In the genomic region with DNA sequence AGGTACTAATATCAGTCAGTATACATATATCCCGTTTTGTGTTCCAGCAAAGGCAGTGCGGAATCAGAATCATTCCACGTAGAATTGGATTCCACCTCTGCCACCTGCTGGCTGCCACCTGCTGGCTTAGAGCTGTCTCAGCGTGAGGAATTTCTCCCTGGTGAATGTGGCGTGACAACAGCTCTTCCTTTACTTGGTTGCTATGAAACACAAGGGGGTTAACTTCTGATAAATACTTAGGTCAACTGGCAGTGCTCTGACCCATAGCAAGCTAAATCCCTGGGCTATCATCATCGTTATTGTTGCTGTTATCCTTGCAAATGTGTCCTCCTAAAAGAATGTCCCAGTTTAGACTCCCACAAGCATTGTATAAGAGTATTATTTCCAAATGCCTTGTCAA, we compare ENCODE assay signal across 9 mouse cellular contexts. TPM values are rescaled to one million over a fixed set of nuclear protein-coding genes. Genes with fewer than 3 reads are reported as not detected.
A peak's percentile ranks its signal among the peaks of the same experiment; 100 is the strongest.
DNase-seq lines count a peak whose midpoint lies in the region; ATAC-seq and TF ChIP-seq lines count a peak whose summit lies in the region.
"Had no signal": no experiment of that assay in that cellular context is flagged by ENCODE, and none has a peak within 500 bp of the region (broad histone marks: within the 10 kb centered on the region; RNA-seq: fewer than 3 reads in every experiment).

No protein-coding gene starts in this region.

- H3K36me3 ChIP-seq in embryonic facial prominence, embryonic 10.5 days (replicated peaks): no peaks in the 10 kb centered on the region
- no peaks in the 10 kb centered on the region for H3K36me3 ChIP-seq in hindbrain, postnatal 0 days (ENCODE audit: insufficient read depth, low read length)
- no peaks in the 10 kb centered on the region for H3K36me3 ChIP-seq in liver, postnatal 0 days (replicated peaks; ENCODE audit: insufficient read depth, low read length)

- H3K9me3 ChIP-seq in embryonic facial prominence, embryonic 10.5 days: no peaks in the 10 kb centered on the region
- H3K9me3 ChIP-seq in hindbrain, postnatal 0 days (ENCODE audit: low read length): no peaks in the 10 kb centered on the region
- H3K9me3 ChIP-seq in liver, postnatal 0 days (ENCODE audit: low read length): no peaks in the 10 kb centered on the region

- H3K4me2 ChIP-seq in hindbrain, postnatal 0 days (ENCODE audit: low read depth, low read length): no peak overlapping the region
- H3K4me2 ChIP-seq in liver, postnatal 0 days (ENCODE audit: low read depth, low read length): no peak overlapping the region

- no peak overlapping the region for H3K27ac ChIP-seq in embryonic facial prominence, embryonic 10.5 days (replicated peaks)
- no peak overlapping the region for H3K27ac ChIP-seq in hindbrain, postnatal 0 days
- no peak overlapping the region for H3K27ac ChIP-seq in liver, postnatal 0 days (ENCODE audit: low read depth)

- 9% methylated on average over 6 of the region's 6 CpGs for WGBS in embryonic facial prominence, embryonic 10.5 days
- 4% methylated on average over 6 of the region's 6 CpGs for WGBS in hindbrain, postnatal 0 days
- WGBS in liver, postnatal 0 days (ENCODE audit: insufficient replicate concordance): 9% methylated on average over 6 of the region's 6 CpGs

- peak; percentile 12 for DNase-seq in ovary, postnatal 36 days (ENCODE audit: low spot score)
- no peak for DNase-seq in ovary, postnatal 10 days (ENCODE audit: low spot score)
- peak; percentile 47 for DNase-seq in embryonic facial prominence, embryonic 10.5 days (ENCODE audit: low spot score)
- DNase-seq in hindbrain, postnatal 0 days (ENCODE audit: low spot score): peak; percentile 59
- peak; percentile 14 for DNase-seq in liver, postnatal 0 days
- peak; percentile 25 for DNase-seq in right cerebral cortex, postnatal 14 days
- DNase-seq in cerebellum, postnatal 36 days: no peak
- DNase-seq in spleen, postnatal 14 days (ENCODE audit: low spot score in 2 of 2): no peak

- H3K27me3 ChIP-seq in embryonic facial prominence, embryonic 10.5 days (replicated peaks; ENCODE audit: low read depth, poor library complexity, severe bottlenecking): no peaks in the 10 kb centered on the region
- H3K27me3 ChIP-seq in hindbrain, postnatal 0 days (ENCODE audit: insufficient read depth, low read length): no peaks in the 10 kb centered on the region
- no peaks in the 10 kb centered on the region for H3K27me3 ChIP-seq in liver, postnatal 0 days (ENCODE audit: insufficient read depth, low read length)

- peak; percentile 68 for TF ChIP-seq CTCF in hindbrain, postnatal 0 days (IDR thresholded peaks at IDR 0.05; ENCODE audit: low read depth)
- TF ChIP-seq CTCF in liver, postnatal 0 days (IDR thresholded peaks at IDR 0.05; ENCODE audit: low read depth): peak; percentile 56

- no peak overlapping the region for H3K4me3 ChIP-seq in embryonic facial prominence, embryonic 10.5 days
- no peak overlapping the region for H3K4me3 ChIP-seq in hindbrain, postnatal 0 days (ENCODE audit: low read length)
- no peak overlapping the region for H3K4me3 ChIP-seq in liver, postnatal 0 days (ENCODE audit: low read depth, low read length)

- TF ChIP-seq EP300 in liver, postnatal 0 days (IDR thresholded peaks at IDR 0.05; ENCODE audit: low read depth): no peak

- ATAC-seq in hindbrain, postnatal 0 days: no peak
- no peak for ATAC-seq in liver, postnatal 0 days

- H3K9ac ChIP-seq in hindbrain, postnatal 0 days (replicated peaks; ENCODE audit: low read length): no peak overlapping the region
- no peak overlapping the region for H3K9ac ChIP-seq in liver, postnatal 0 days (replicated peaks)

- H3K4me1 ChIP-seq in embryonic facial prominence, embryonic 10.5 days: no peaks in the 10 kb centered on the region
- H3K4me1 ChIP-seq in hindbrain, postnatal 0 days (ENCODE audit: insufficient read depth, low read length): no peaks in the 10 kb centered on the region
- no peaks in the 10 kb centered on the region for H3K4me1 ChIP-seq in liver, postnatal 0 days (ENCODE audit: insufficient read depth)

RNA-seq across cellular contexts. Expression of a gene that starts 17.2 kb away (rescaled TPM):
- not detected in 2 replicates for polyA plus RNA-seq in embryonic facial prominence, embryonic 10.5 days (2016; fragmentation: Nextera tagmentation; extraction: Ambion mirVana)
- 0.21 TPM in 1 of 2 replicates, not detected in the other for total RNA-seq in hindbrain, postnatal 0 days (2014; rRNA removed)
- polyA plus RNA-seq in hindbrain, postnatal 0 days (2015; fragmentation: Nextera tagmentation; extraction: Ambion mirVana): not detected in 2 replicates
- not detected in 2 replicates for polyA plus RNA-seq in liver, postnatal 0 days (2015; fragmentation: Nextera tagmentation; extraction: Ambion mirVana)
- total RNA-seq: left cerebral cortex, adult 8-10 months had no signal

RNA-seq across cellular contexts. Expression of a gene that starts 23.6 kb away (rescaled TPM):
- polyA plus RNA-seq in embryonic facial prominence, embryonic 10.5 days (2016; fragmentation: Nextera tagmentation; extraction: Ambion mirVana): 0.19 and 0.26 TPM in 2 replicates
- total RNA-seq in hindbrain, postnatal 0 days (2014; rRNA removed): 0.68 and 2.2 TPM in 2 replicates
- 10.3 and 12.1 TPM in 2 replicates for polyA plus RNA-seq in hindbrain, postnatal 0 days (2015; fragmentation: Nextera tagmentation; extraction: Ambion mirVana)
- 0.06 TPM in 1 of 2 replicates, not detected in the other for polyA plus RNA-seq in liver, postnatal 0 days (2015; fragmentation: Nextera tagmentation; extraction: Ambion mirVana)

RNA-seq across cellular contexts. Expression of a gene that starts 36.0 kb away (rescaled TPM):
- polyA plus RNA-seq in embryonic facial prominence, embryonic 10.5 days (2016; fragmentation: Nextera tagmentation; extraction: Ambion mirVana): not detected in 2 replicates
- not detected in 2 replicates for total RNA-seq in hindbrain, postnatal 0 days (2014; rRNA removed)
- polyA plus RNA-seq in hindbrain, postnatal 0 days (2015; fragmentation: Nextera tagmentation; extraction: Ambion mirVana): not detected in 2 replicates
- not detected in 2 replicates for polyA plus RNA-seq in liver, postnatal 0 days (2015; fragmentation: Nextera tagmentation; extraction: Ambion mirVana)
- total RNA-seq: left cerebral cortex, adult 8-10 months had no signal

Comparison
In these comparisons a context has a peak if more than half of its experiments do, and no peak if none do; other contexts are left out.
1. DNase-seq: peak in ovary, postnatal 36 days (single experiment), embryonic facial prominence, embryonic 10.5 days (single experiment), hindbrain, postnatal 0 days (single experiment), liver, postnatal 0 days (single experiment) and right cerebral cortex, postnatal 14 days (single experiment); none in ovary, postnatal 10 days (single experiment), cerebellum, postnatal 36 days (0 of 2) and spleen, postnatal 14 days (0 of 2).